Mouse (Mus musculus) stomach, postnatal 0 days (tissue): ENCODE data around the gene Ivns1abp.

ENCODE experiments used
- CTCF ChIP-seq: IDR thresholded peaks from 2 replicates; pipeline ENCODE4 v1.5.1; 2016; ENCODE audit warnings: antibody characterized with exemption, low read depth, mild to moderate bottlenecking, moderate library complexity
- EP300 ChIP-seq: optimal IDR thresholded peaks from 2 replicates; pipeline ENCODE3; 2016; ENCODE audit warnings: antibody characterized with exemption

DNA sequence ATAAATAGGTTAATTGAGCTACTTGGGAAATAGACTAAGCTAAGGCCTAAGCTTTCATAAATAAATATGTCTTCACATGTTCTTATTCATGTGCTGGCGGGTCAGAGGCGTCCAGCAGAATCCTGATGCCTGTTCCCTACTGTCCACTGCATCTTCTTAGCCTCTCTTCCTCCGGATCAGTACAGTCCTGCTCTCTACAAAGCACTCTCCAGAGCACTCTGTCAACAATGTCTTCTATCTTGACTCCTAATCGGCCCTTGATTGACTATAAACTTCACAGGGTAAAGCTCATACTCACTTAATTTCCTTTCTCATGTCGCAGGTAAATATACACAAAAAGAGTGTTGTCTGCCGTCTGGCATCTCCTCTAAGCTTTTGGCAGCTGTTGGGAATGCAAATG, 47.3 kb upstream of the Ivns1abp start:
- TF ChIP-seq CTCF (no peak), EP300 (no peak)
